Mouse (Mus musculus): ENCODE measurements around the gene Tmem141. TPM values are rescaled to one million over a fixed set of nuclear protein-coding genes. Genes with fewer than 3 reads are reported as not detected.

The Tmem141 gene
- total and polyA plus RNA-seq, 2 experiments from 2014 or later, result 39.4 to 42.7 TPM

- peak; percentile 72 for ATAC-seq
Measured at GRCm38 (mm10) chr2:25582466-25583119, 39.2 kb downstream of the Tmem141 start.

GRCm38 (mm10) chr2:25581901-25582301 is 39.9 kb downstream of the Tmem141 start:
- H3K4me2 ChIP-seq (ENCODE audit: low read depth), result peak overlapping the region; percentile 69
- peaks cover 24% of the 10 kb centered on the region for H3K4me1 ChIP-seq (ENCODE audit: insufficient read depth)
- H3K4me3 ChIP-seq (ENCODE audit: low read depth, low read length), result peak overlapping the region; percentile 58; the same call in 1 of the 2 replicates
- H3K27me3 ChIP-seq (ENCODE audit: insufficient read depth, low read length), result peaks cover 29% of the 10 kb centered on the region
- H3K36me3 ChIP-seq (ENCODE audit: insufficient read depth), result peaks cover 54% of the 10 kb centered on the region
- H3K27ac ChIP-seq (ENCODE audit: low read depth, low read length), result 0 out of 2 replicates have a peak overlapping the region, but pooled peaks have one; percentile 29
- DNase-seq (no peak), ATAC-seq (peak; percentile 7; the same call in 1 of the 2 replicates)
- no peak overlapping the region for H3K9ac ChIP-seq
- H3K9me3 ChIP-seq (ENCODE audit: low read length), result no peaks in the 10 kb centered on the region
- no peak for TF ChIP-seq CTCF (IDR thresholded peaks at IDR 0.05; ENCODE audit: low read depth)
- 24% methylated on average over 6 of the region's 6 CpGs for WGBS

More at GRCm38 (mm10) chr2:25582466-25583119, 39.2 kb downstream of the Tmem141 start:
- no peak overlapping the region for H3K9ac ChIP-seq
- H3K9me3 ChIP-seq (ENCODE audit: low read length), result no peaks in the 10 kb centered on the region
- H3K4me1 ChIP-seq (ENCODE audit: insufficient read depth), result peaks cover 24% of the 10 kb centered on the region
- peak; percentile 77 for DNase-seq
- peaks cover 22% of the 10 kb centered on the region for H3K27me3 ChIP-seq (ENCODE audit: insufficient read depth, low read length)
- peaks cover 47% of the 10 kb centered on the region for H3K36me3 ChIP-seq (ENCODE audit: insufficient read depth)
- 0 out of 2 replicates have a peak overlapping the region, but pooled peaks have one; percentile 35 for H3K27ac ChIP-seq (ENCODE audit: low read depth, low read length)
- H3K4me3 ChIP-seq (ENCODE audit: low read depth, low read length), result no peak overlapping the region
- peak; percentile 15 for TF ChIP-seq CTCF (IDR thresholded peaks at IDR 0.05; ENCODE audit: low read depth)
- 46% methylated on average over 12 of the region's 12 CpGs for WGBS
- H3K4me2 ChIP-seq (ENCODE audit: low read depth), result 0 out of 2 replicates have a peak overlapping the region, but pooled peaks have one; percentile 69

- peaks cover 53% of the 10 kb centered on the region for H3K36me3 ChIP-seq (ENCODE audit: insufficient read depth)
- DNase-seq (peak; percentile 88), ATAC-seq (peak; percentile 87)
- no peaks in the 10 kb centered on the region for H3K9me3 ChIP-seq (ENCODE audit: low read length)
- H3K4me2 ChIP-seq (ENCODE audit: low read depth), result peak within 1 kb of the TSS; percentile 69
- WGBS, result 7% methylated on average over 19 of the region's 19 CpGs
- H3K4me3 ChIP-seq (ENCODE audit: low read depth, low read length), result peak within 1 kb of the TSS; percentile 58
- H3K27ac ChIP-seq (ENCODE audit: low read depth, low read length), result 0 out of 2 replicates have a peak within 1 kb of the TSS, but pooled peaks have one; percentile 40
- peak; percentile 91 for TF ChIP-seq CTCF (IDR thresholded peaks at IDR 0.05; ENCODE audit: low read depth)
- peak within 1 kb of the TSS; percentile 64 for H3K9ac ChIP-seq
- peaks cover 34% of the 10 kb centered on the region for H3K27me3 ChIP-seq (ENCODE audit: insufficient read depth, low read length)
- peaks cover 24% of the 10 kb centered on the region for H3K4me1 ChIP-seq (ENCODE audit: insufficient read depth)
Measured at GRCm38 (mm10) chr2:25581294-25581864, 40.4 kb downstream of the Tmem141 start, which contains the start of gene Ajm1. Gene Ajm1 (minus strand): TSS chr2:25581757.

GRCm38 (mm10) chr2:25580621-25581101 is 41.1 kb downstream of the Tmem141 start:
- ATAC-seq, result no peak
- Histone ChIP-seq H3K4me2 (ENCODE audit: low read depth) (peak overlapping the region; percentile 69), H3K9ac (peak overlapping the region; percentile 64), H3K36me3 (ENCODE audit: insufficient read depth) (peaks cover 48% of the 10 kb centered on the region), H3K4me1 (ENCODE audit: insufficient read depth) (peaks cover 24% of the 10 kb centered on the region), H3K9me3 (ENCODE audit: low read length) (no peaks in the 10 kb centered on the region), H3K27me3 (ENCODE audit: insufficient read depth, low read length) (peaks cover 40% of the 10 kb centered on the region), H3K4me3 (ENCODE audit: low read depth, low read length) (peak overlapping the region; percentile 58), H3K27ac (ENCODE audit: low read depth, low read length) (no peak overlapping the region)
- WGBS, result 41% methylated on average over 6 of the region's 6 CpGs
- no peak for TF ChIP-seq CTCF (IDR thresholded peaks at IDR 0.05; ENCODE audit: low read depth)
- DNase-seq, result no peak

GRCm38 (mm10) chr2:25579737-25580460 is 41.9 kb downstream of the Tmem141 start:
- Histone ChIP-seq H3K27me3 (ENCODE audit: insufficient read depth, low read length) (peaks cover 40% of the 10 kb centered on the region), H3K27ac (ENCODE audit: low read depth, low read length) (no peak overlapping the region), H3K4me3 (ENCODE audit: low read depth, low read length) (0 out of 2 replicates have a peak overlapping the region, but pooled peaks have one; percentile 9), H3K9ac (0 out of 2 replicates have a peak overlapping the region, but pooled peaks have one; percentile 6), H3K9me3 (ENCODE audit: low read length) (no peaks in the 10 kb centered on the region), H3K4me2 (ENCODE audit: low read depth) (peak overlapping the region; percentile 1), H3K4me1 (ENCODE audit: insufficient read depth) (peaks cover 24% of the 10 kb centered on the region), H3K36me3 (ENCODE audit: insufficient read depth) (peaks cover 40% of the 10 kb centered on the region)
- TF ChIP-seq CTCF (IDR thresholded peaks at IDR 0.05; ENCODE audit: low read depth), result peak; percentile 71
- peak; percentile 70 for DNase-seq
- ATAC-seq, result no peak
- 13% methylated on average over 27 of the region's 27 CpGs for WGBS
